14 mouse cellular contexts compared by ENCODE assay signal in genomic region chr15:99850265-99850664, GRCm38 (mm10).
"Had no signal": no experiment of that assay in that cellular context is flagged by ENCODE, and none has a peak within 500 bp of the region (broad histone marks: within the 10 kb centered on the region; RNA-seq: fewer than 3 reads in every experiment).

No protein-coding gene starts in this region.

- H3K36me3 ChIP-seq: midbrain, embryonic 10.5 days; midbrain, embryonic 12.5 days; neural tube, embryonic 12.5 days had no signal

- H3K4me3 ChIP-seq: midbrain, embryonic 10.5 days; midbrain, embryonic 12.5 days; neural tube, embryonic 12.5 days had no signal

- ATAC-seq: midbrain, embryonic 16.5 days had no signal

- H3K9me3 ChIP-seq: midbrain, embryonic 10.5 days; midbrain, embryonic 12.5 days; neural tube, embryonic 12.5 days had no signal

- H3K4me1 ChIP-seq: neural tube, embryonic 12.5 days had no signal

- H3K27me3 ChIP-seq: midbrain, embryonic 12.5 days; neural tube, embryonic 12.5 days had no signal

- DNase-seq: lung, adult 18-20 months; lung, embryonic 14.5 days; lung, postnatal 10 days; lung, postnatal 4 days; midbrain, embryonic 14.5 days; right cerebral cortex, postnatal 14 days; spleen, adult 18-20 months; thymus, adult 2 months; thymus, postnatal 25 days; thymus, postnatal 4 days had no signal

- H3K27ac ChIP-seq: midbrain, embryonic 10.5 days; midbrain, embryonic 12.5 days; neural tube, embryonic 12.5 days had no signal

- H3K4me2 ChIP-seq: lung, embryonic 14.5 days; midbrain, embryonic 12.5 days; neural tube, embryonic 12.5 days had no signal

- H3K9ac ChIP-seq: lung, embryonic 14.5 days; midbrain, embryonic 12.5 days; neural tube, embryonic 12.5 days had no signal
